Mouse (Mus musculus) ZHBTc4 (cell line): Measurements from ENCODE around the gene Atg16l1.

Experiments
- DNase-seq: peaks from one replicate; pipeline ENCODE4 v3.0.0-alpha.2; 2011; ENCODE audit warnings: low read depth, low spot score

The Atg16l1 gene

GRCm38 (mm10) chr1:87755641-87756470 is at the start of gene Atg16l1:
TSS of gene Atg16l1 (plus strand) at chr1:87755870.
- DNase-seq, result peak; percentile 97

DNA sequence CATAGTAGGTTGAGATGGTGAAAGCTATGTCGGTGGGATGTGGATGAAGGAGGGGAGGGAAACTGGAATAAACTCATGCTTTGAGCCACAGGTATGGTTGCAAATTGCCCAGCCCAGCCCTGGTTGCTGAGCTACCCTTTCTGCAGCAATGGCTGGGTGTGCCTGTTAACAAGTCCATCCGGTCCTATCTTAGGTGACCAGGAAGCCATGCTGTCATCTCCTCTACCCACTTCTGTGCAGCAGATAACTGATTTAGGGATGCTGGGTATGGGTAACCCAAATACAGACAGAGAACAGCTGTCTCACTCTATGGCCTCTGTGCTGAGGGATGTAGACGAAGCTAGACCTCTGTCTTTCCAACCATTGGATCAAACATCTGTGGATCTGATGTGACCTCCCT is 49.3 kb upstream of the Atg16l1 start:
- DNase-seq, result no peak

GRCm38 (mm10) chr1:87709020-87709419 is 46.6 kb upstream of the Atg16l1 start:
- no peak for DNase-seq

DNA sequence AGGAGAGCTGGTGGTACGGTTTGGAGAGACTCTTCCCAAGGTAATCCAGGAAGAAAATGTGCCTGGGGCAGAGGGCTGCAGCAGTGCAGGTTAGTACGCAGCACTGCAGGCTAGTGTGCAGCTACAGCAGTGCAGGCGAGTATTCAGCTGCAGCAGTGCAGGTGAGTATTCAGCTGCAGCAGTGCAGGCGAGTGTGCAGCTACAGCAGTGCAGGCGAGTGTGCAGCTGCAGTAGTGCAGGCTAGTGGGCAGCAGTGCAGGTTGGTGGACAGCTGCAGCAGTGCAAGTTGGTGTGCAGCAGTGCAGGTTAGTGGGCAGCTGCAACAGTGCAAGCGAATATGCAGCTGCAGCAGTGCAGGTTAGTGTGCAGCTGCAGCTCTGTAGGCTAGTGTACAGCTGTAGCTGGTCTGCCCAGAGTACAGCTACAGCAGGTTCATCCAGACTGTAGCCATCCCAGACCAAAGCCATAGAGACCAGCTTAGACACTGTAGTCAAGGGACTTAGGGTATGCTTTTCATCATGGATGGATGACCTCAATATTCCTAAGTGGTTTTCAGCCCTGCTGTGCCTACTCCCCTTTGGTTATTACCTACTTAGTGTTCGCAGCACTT is 45.9 kb upstream of the Atg16l1 start:
- no peak for DNase-seq

DNA sequence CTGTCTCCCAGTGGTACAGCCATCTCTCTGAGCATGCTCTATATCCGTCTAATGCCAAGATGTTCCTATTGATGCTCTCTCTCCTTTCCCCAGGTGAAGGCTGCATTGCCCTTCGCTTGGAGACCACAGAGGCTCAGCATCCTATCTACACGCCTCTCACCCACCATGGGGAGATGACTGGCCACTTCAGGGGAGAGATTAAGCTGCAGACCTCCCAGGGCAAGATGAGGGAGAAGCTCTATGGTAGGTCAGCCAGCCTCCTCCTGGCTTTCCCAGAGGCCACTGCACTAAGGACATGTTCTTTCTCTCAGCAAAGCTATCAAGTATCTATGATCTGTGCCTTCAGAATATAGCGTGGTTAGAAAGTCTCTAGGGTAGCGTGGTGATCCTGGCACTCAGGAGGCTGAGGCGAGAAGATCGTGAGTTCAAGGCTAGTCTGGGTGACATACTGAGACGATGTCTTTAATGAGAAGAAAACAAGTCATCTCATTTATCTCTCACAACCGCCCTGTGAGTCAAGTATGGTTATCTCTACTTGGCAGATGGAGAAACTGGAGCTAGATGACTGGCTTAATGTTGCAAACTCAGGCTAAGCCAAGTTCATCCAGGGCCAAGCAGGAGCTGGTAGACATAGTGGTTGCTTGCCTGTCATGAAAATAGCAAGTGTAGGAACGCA is 43.6 kb upstream of the Atg16l1 start:
- DNase-seq, result no peak

- DNase-seq, result no peak
These were observed 43.1 kb upstream of the Atg16l1 start for GRCm38 (mm10) chr1:87712614-87712971.

DNA sequence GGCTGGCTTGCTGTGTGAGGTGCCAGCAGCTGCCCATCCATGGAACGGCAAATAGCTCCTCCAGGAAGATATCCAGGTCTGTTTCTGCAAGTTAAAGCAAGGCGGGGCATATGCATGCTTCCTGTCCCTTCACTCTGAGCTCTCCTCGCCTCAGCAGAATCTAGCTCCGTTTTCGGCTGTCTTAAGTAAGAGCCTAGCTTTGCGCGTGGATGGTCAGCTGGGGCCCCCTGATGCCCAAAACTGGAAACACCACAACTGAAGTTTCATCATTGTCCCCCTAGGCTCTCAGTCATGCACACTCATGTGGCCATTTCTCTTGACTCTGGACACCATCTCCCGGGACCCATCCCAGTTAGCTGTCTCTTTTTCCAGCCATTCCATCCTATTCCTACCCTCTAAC is 34.3 kb upstream of the Atg16l1 start:
- no peak for DNase-seq

DNA sequence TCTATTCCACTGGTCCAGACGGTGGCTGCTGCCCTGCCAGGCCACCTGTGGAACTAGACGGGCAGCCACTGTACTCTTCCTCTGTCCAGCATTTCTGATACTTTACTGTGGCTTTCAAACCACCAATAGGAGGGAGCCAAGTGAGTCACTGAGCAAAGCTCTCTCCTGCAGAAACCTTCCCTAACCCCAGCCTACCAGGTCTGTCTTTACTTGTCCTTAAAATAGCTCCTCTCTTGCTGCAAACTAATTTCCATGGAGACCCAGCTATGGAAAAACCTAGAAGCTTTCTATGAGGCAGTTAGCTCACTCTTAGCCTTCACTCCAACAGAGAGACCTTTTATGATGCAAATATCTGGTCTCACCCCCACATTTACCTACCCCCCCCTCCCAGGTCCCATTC is 33.6 kb upstream of the Atg16l1 start:
- no peak for DNase-seq

GRCm38 (mm10) chr1:87723351-87723750 is 32.3 kb upstream of the Atg16l1 start:
- peak; percentile 29 for DNase-seq

GRCm38 (mm10) chr1:87729070-87729469 is 26.6 kb upstream of the Atg16l1 start:
- DNase-seq, result peak; percentile 78

GRCm38 (mm10) chr1:87729850-87730249 is 25.8 kb upstream of the Atg16l1 start:
- DNase-seq, result peak; percentile 25

- DNase-seq, result no peak
These were observed 25.4 kb upstream of the Atg16l1 start for GRCm38 (mm10) chr1:87730271-87730670.

- DNase-seq, result no peak
These were observed 22.5 kb upstream of the Atg16l1 start for GRCm38 (mm10) chr1:87733212-87733611.

DNA sequence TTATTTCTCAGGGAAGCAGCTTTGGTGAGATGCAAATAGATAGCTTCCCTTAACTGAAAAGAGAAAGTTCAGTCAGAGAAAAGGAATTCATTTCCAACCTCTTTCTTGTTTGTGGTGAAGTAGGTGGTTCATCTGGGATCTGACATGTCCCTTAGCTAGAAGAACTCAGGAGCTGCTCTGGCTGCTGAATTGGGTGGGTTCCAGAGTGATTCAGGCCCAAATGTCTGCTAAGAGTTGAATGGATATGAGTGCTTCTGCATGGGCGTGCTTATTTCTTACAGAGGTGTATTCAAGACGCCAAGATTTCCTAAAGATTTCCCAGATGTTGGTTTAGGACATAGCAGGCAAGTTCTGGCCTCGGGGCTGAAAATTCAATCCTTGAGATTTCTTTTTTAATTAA is 21.5 kb upstream of the Atg16l1 start:
- no peak for DNase-seq

DNA sequence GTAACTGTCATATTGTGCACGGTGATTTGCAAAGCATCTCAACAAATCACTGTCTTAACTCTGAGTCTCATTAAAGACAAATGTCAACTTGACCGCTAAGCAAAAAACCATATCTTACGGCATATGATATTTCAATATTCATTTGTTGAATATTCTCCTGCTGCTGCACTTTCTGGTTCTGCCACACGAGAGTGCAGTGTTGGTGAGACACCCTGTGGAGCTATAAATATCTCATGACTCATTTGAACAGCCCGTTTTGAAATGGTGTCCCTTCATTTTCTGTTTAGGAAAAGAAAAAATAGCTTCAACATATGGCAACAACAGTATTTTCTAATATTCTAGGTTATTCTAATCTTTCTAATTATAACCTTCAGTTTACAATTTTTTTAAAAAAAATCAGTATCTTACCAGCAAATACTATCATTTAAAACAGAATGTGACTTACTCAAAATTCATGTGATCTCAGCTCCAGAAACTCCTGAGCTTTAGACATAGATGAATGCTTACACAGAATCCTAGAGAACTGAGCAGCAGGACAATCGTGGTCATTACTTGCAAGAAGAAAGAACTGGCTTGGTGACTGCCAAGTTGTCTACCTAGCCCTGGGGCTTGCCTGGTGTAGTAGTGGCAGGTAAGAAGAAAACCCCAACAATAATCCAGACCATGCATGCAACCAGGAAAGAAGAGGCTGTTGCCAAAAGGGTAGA is 14.9 kb upstream of the Atg16l1 start:
- no peak for DNase-seq

- DNase-seq, result no peak
These were observed 6.2 kb upstream of the Atg16l1 start for GRCm38 (mm10) chr1:87749360-87749973.

GRCm38 (mm10) chr1:87763821-87764220 is 8.2 kb downstream of the Atg16l1 start:
- DNase-seq, result no peak

GRCm38 (mm10) chr1:87765741-87766140 is 10.1 kb downstream of the Atg16l1 start:
- no peak for DNase-seq

DNA sequence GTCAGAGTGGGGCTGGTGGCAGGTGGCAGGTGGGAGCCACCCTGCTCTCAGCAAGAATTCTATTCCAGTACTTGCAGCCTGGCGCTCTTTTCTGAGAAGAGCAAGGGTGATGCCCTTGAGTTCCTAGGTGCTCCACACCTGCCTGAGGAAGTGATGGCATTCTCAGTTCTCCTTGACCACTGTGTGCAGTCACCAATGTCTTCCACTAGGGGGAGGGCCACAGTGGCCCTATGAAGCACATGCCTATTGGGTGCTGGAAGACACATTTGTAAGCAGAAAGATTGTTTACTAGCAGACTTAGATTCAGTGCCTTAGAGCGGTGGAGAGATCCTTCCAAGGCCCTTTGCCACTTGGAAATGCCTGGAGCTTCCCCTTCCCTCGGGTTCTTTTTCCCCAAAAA is 10.6 kb downstream of the Atg16l1 start:
- peak; percentile 76 for DNase-seq

- no peak for DNase-seq
These were observed 13.6 kb downstream of the Atg16l1 start for GRCm38 (mm10) chr1:87769263-87769662.

GRCm38 (mm10) chr1:87770486-87770885 is 14.8 kb downstream of the Atg16l1 start:
- no peak for DNase-seq

GRCm38 (mm10) chr1:87771724-87772123 is 16.1 kb downstream of the Atg16l1 start:
- DNase-seq, result no peak
